Mouse (Mus musculus) liver, postnatal 0 days (tissue): ENCODE results near the gene Slc37a3. TPM values are rescaled to one million over a fixed set of nuclear protein-coding genes. Genes with fewer than 3 reads are reported as not detected.

ENCODE experiments used
- ATAC-seq: fragments of 200-750 bp; cut with Nextera tagmentation; 2 replicates; pipeline ENCODE4 v1.8.0; 2017; ENCODE audit warnings: mild to moderate bottlenecking, moderate library complexity
- DNase-seq: peaks from one replicate; pipeline ENCODE4 v3.0.0-alpha.2; 2016
- H3K27ac ChIP-seq: fragments of 300-500 bp; sonication (generic); 2 replicates; pipeline ENCODE4 v1.5.1; 2014; ENCODE audit warnings: antibody characterized with exemption, moderate library complexity, mild to moderate bottlenecking, low read depth
- H3K27me3 ChIP-seq: fragments of 300-500 bp; sonication (generic); 2 replicates; pipeline ENCODE4 v1.6.1; 2014; ENCODE audit warnings: low read length, control low read depth, mixed read lengths; ENCODE audit not compliant: insufficient read depth
- H3K36me3 ChIP-seq: fragments of 300-500 bp; sonication (generic); replicated peaks from 2 replicates; pipeline ENCODE4 v1.6.1; 2014; ENCODE audit warnings: mild to moderate bottlenecking, control low read depth, low read length, moderate library complexity, mixed read lengths; ENCODE audit not compliant: insufficient read depth
- H3K4me1 ChIP-seq: fragments of 300-500 bp; sonication (generic); 2 replicates; pipeline ENCODE4 v1.6.1; 2014; ENCODE audit warnings: antibody characterized with exemption, mild to moderate bottlenecking, control low read depth; ENCODE audit not compliant: insufficient read depth
- H3K4me2 ChIP-seq: fragments of 300-500 bp; sonication (generic); 2 replicates; pipeline ENCODE4 v1.6.1; 2014; ENCODE audit warnings: low read depth, mild to moderate bottlenecking, low read length, moderate library complexity, mixed read lengths
- H3K4me3 ChIP-seq: fragments of 300-500 bp; sonication (generic); 2 replicates; pipeline ENCODE4 v1.5.1; 2014; ENCODE audit warnings: low read depth, low read length
- H3K9ac ChIP-seq: fragments of 300-500 bp; sonication (generic); replicated peaks from 2 replicates; pipeline ENCODE4 v1.6.1; 2014; ENCODE audit warnings: mild to moderate bottlenecking, moderate library complexity
- H3K9me3 ChIP-seq: fragments of 300-500 bp; sonication (generic); 2 replicates; pipeline ENCODE4 v1.6.1; 2016; ENCODE audit warnings: mild to moderate bottlenecking, control low read depth, low read length, mixed read lengths
- CTCF ChIP-seq: sonication (generic); IDR thresholded peaks from 2 replicates; pipeline ENCODE4 v1.5.1; 2016; ENCODE audit warnings: antibody characterized with exemption, low read depth
- EP300 ChIP-seq: IDR thresholded peaks from 2 replicates; pipeline ENCODE4 v1.6.1; 2016; ENCODE audit warnings: antibody characterized with exemption, low read depth, mild to moderate bottlenecking
- WGBS: fragments of 180-500 bp; shearing (Covaris S2); extraction: QIAGEN DNeasy Blood & Tissue Kit; methylation state at CpG from one replicate; pipeline ENCODE4 v1.1.7; 2014; ENCODE audit not compliant: insufficient replicate concordance; 5-methylcytosine and 5-hydroxymethylcytosine counted together
- polyA plus RNA-seq: library from polyadenylated mRNA; unstranded; fragments of >200 nt; fragmentation: Nextera tagmentation; extraction: Ambion mirVana; gene quantifications from 2 replicates; pipeline ENCODE4 v1.2.1, GENCODE M21; 2015

Slc37a3 gene
- polyA plus RNA-seq, 1 experiment from 2014 or later, result 16.0 TPM

GRCm38 (mm10) chr6:39301484-39301883, 76.0 kb downstream of the Slc37a3 start:
- WGBS, result 67% methylated on average over 3 of the region's 3 CpGs
- no peak for ATAC-seq

GRCm38 (mm10) chr6:39297079-39297478, 80.4 kb downstream of the Slc37a3 start:
- no peak overlapping the region for H3K9ac ChIP-seq
- ATAC-seq (no peak), DNase-seq (no peak)
- H3K27me3 ChIP-seq, result no peaks in the 10 kb centered on the region
- 90% methylated on average over 6 of the region's 6 CpGs for WGBS
- TF ChIP-seq EP300 (no peak), CTCF (no peak)
- no peaks in the 10 kb centered on the region for H3K9me3 ChIP-seq
- no peak overlapping the region for H3K4me3 ChIP-seq
- no peak overlapping the region for H3K4me2 ChIP-seq
- 0 out of 2 replicates have a peak, but pooled peaks cover 3% of the 10 kb centered on the region for H3K4me1 ChIP-seq
- no peak overlapping the region for H3K27ac ChIP-seq
- no peaks in the 10 kb centered on the region for H3K36me3 ChIP-seq

More at GRCm38 (mm10) chr6:39301484-39301883, 76.0 kb downstream of the Slc37a3 start:
- TF ChIP-seq EP300 (no peak), CTCF (no peak)
- no peak overlapping the region for H3K4me2 ChIP-seq
- no peaks in the 10 kb centered on the region for H3K27me3 ChIP-seq
- no peak overlapping the region for H3K4me3 ChIP-seq
- no peak overlapping the region for H3K9ac ChIP-seq
- H3K36me3 ChIP-seq, result no peaks in the 10 kb centered on the region
- H3K27ac ChIP-seq, result no peak overlapping the region
- DNase-seq, result peak; percentile 33
- no peaks in the 10 kb centered on the region for H3K4me1 ChIP-seq
- no peaks in the 10 kb centered on the region for H3K9me3 ChIP-seq

GRCm38 (mm10) chr6:39296474-39296873, 81.0 kb downstream of the Slc37a3 start:
- no peak for DNase-seq
- ATAC-seq, result no peak
- Histone ChIP-seq H3K9me3 (no peaks in the 10 kb centered on the region), H3K36me3 (no peaks in the 10 kb centered on the region), H3K27ac (no peak overlapping the region), H3K9ac (no peak overlapping the region), H3K4me1 (0 out of 2 replicates have a peak, but pooled peaks cover 3% of the 10 kb centered on the region), H3K4me2 (no peak overlapping the region), H3K4me3 (no peak overlapping the region), H3K27me3 (no peaks in the 10 kb centered on the region)
- WGBS, result 66% methylated on average over 4 of the region's 4 CpGs
- no peak for TF ChIP-seq EP300
- peak; percentile 25 for TF ChIP-seq CTCF

GRCm38 (mm10) chr6:39295727-39296411, 81.6 kb downstream of the Slc37a3 start:
- Histone ChIP-seq H3K9me3 (no peaks in the 10 kb centered on the region), H3K9ac (no peak overlapping the region), H3K4me2 (no peak overlapping the region), H3K36me3 (no peaks in the 10 kb centered on the region), H3K4me3 (no peak overlapping the region), H3K27ac (no peak overlapping the region), H3K27me3 (no peaks in the 10 kb centered on the region), H3K4me1 (0 out of 2 replicates have a peak, but pooled peaks cover 3% of the 10 kb centered on the region)
- WGBS, result 30% methylated on average over 14 of the region's 14 CpGs
- DNase-seq (no peak), ATAC-seq (no peak)
- TF ChIP-seq CTCF (no peak), EP300 (no peak)

- Histone ChIP-seq H3K36me3 (no peaks in the 10 kb centered on the region), H3K9ac (no peak overlapping the region), H3K4me1 (peaks cover 22% of the 10 kb centered on the region), H3K27ac (peak overlapping the region; percentile 53; the same call in 1 of the 2 replicates), H3K9me3 (no peaks in the 10 kb centered on the region), H3K27me3 (no peaks in the 10 kb centered on the region), H3K4me3 (no peak overlapping the region), H3K4me2 (no peak overlapping the region)
- ATAC-seq (no peak), DNase-seq (peak; percentile 17)
- TF ChIP-seq EP300, result no peak
- no peak for TF ChIP-seq CTCF
- WGBS, result 52% methylated on average over 7 of the region's 7 CpGs
These were observed 87.8 kb downstream of the Slc37a3 start for GRCm38 (mm10) chr6:39289721-39290120.

GRCm38 (mm10) chr6:39287782-39288181, 89.7 kb downstream of the Slc37a3 start:
- Histone ChIP-seq H3K4me3 (no peak overlapping the region), H3K4me1 (peaks cover 24% of the 10 kb centered on the region), H3K27me3 (no peaks in the 10 kb centered on the region), H3K4me2 (no peak overlapping the region), H3K9me3 (no peaks in the 10 kb centered on the region), H3K27ac (no peak overlapping the region), H3K9ac (no peak overlapping the region), H3K36me3 (no peaks in the 10 kb centered on the region)
- WGBS, result 69% methylated on average over 3 of the region's 3 CpGs
- ATAC-seq, result no peak
- no peak for TF ChIP-seq EP300
- TF ChIP-seq CTCF, result no peak
- DNase-seq, result no peak
